ENCODE assay signal across 23 mouse cellular contexts in the genomic region with DNA sequence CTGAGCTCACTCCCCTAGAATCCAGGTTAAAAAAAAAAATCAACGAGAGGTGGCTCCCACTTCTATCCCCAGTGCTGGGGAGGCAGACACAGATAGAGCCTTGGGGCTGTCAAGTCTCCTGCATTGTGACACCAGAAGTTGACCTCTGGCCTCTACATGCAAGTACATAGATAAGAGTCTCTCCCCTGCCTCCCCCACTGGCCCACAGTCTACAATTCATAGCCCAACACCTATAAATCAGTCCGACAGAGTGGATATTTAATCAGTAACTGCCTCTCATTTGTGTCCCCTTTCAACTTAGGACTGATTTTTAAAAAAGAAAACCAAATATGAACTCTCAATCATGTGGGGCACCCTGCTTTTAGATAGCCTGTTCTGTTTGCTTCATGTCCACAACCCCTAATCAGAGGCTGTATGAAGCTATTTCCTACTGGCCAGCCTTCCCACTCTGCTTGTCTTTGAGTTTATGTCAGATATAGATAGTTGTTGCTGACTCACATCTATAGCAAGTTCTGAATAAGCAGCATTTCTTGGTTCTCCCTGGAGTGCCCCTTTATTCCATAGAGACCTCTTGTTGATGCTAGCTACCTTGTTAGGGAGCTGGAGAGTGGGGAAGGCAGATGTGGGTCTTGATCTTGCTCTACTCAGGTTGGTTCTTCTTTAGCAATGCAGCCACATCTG. TPM values are rescaled to one million over a fixed set of nuclear protein-coding genes. Genes with fewer than 3 reads are reported as not detected.
A peak's percentile ranks its signal among the peaks of the same experiment; 100 is the strongest.
DNase-seq lines count a peak whose midpoint lies in the region; ATAC-seq lines count a peak whose summit lies in the region.
"Had no signal": no experiment of that assay in that cellular context is flagged by ENCODE, and none has a peak within 500 bp of the region (broad histone marks: within the 10 kb centered on the region; RNA-seq: fewer than 3 reads in every experiment).

No protein-coding gene starts in this region.

- H3K27ac ChIP-seq in stomach, embryonic 15.5 days = no peak overlapping the region
- H3K27ac ChIP-seq: forebrain, embryonic 10.5 days; forebrain, embryonic 13.5 days; heart, embryonic 10.5 days; heart, embryonic 13.5 days; hindbrain, embryonic 14.5 days; hindbrain, postnatal 0 days had no signal

- no peak overlapping the region for H3K4me3 ChIP-seq in stomach, embryonic 15.5 days (replicated peaks)
- H3K4me3 ChIP-seq: forebrain, embryonic 10.5 days; forebrain, embryonic 13.5 days; heart, embryonic 10.5 days; heart, embryonic 13.5 days had no signal

- WGBS in stomach, embryonic 15.5 days = 39% methylated on average over 2 of the region's 2 CpGs

- DNase-seq in 3T3-L1 (ENCODE audit: low read depth, low spot score) = peak; percentile 14
- DNase-seq in NIH3T3 (ENCODE audit: low read depth) = peak; percentile 38
- DNase-seq in yolk sac, embryonic 10.5 days (ENCODE audit: low spot score) = peak; percentile 26
- no peak for DNase-seq in adrenal gland, postnatal 4 days (ENCODE audit: low spot score in 2 of 2)
- no peak for DNase-seq in liver
- no peak for DNase-seq in gastrocnemius, adult 8-10 months (ENCODE audit: low spot score in 2 of 2)
- DNase-seq: cerebellum, adult 11-12 months; cerebellum, adult 8-10 months; cerebellum, postnatal 10 days; gastrocnemius, postnatal 14 days; heart, adult 18-20 months; heart, postnatal 14 days; heart, postnatal 4 days had no signal

- peaks cover 5% of the 10 kb centered on the region; the same call in 1 of the 2 replicates for H3K4me1 ChIP-seq in stomach, embryonic 15.5 days
- H3K4me1 ChIP-seq: forebrain, embryonic 10.5 days; forebrain, embryonic 13.5 days had no signal

- no peaks in the 10 kb centered on the region for H3K36me3 ChIP-seq in stomach, embryonic 15.5 days
- H3K36me3 ChIP-seq: forebrain, embryonic 10.5 days; heart, embryonic 10.5 days; heart, embryonic 13.5 days had no signal

- H3K4me2 ChIP-seq in stomach, embryonic 15.5 days = no peak overlapping the region
- H3K4me2 ChIP-seq: forebrain, embryonic 13.5 days; heart, embryonic 13.5 days; hindbrain, embryonic 14.5 days had no signal

- no peak overlapping the region for H3K9ac ChIP-seq in stomach, embryonic 15.5 days
- H3K9ac ChIP-seq: forebrain, embryonic 13.5 days; heart, embryonic 13.5 days; hindbrain, embryonic 14.5 days had no signal

- peak; percentile 77 for ATAC-seq in stomach, embryonic 15.5 days (ENCODE audit: insufficient read depth, low FRiP score, low read depth)
- ATAC-seq: CD4-positive, CD25-positive, alpha-beta regulatory T cell, adult 4 months; forebrain, embryonic 13.5 days; forebrain, embryonic 16.5 days; hindbrain, postnatal 0 days; inflammation-experienced regulatory T-cells, adult 6 months had no signal

- H3K9me3 ChIP-seq in stomach, embryonic 15.5 days = no peaks in the 10 kb centered on the region
- H3K9me3 ChIP-seq: forebrain, embryonic 10.5 days; forebrain, embryonic 13.5 days; heart, embryonic 10.5 days; heart, embryonic 13.5 days had no signal

- H3K27me3 ChIP-seq in stomach, embryonic 15.5 days (replicated peaks) = no peaks in the 10 kb centered on the region
- H3K27me3 ChIP-seq: forebrain, embryonic 13.5 days; heart, embryonic 13.5 days had no signal

RNA-seq across cellular contexts. Expression of a gene that starts 49.3 kb away (rescaled TPM):
- 14.9 and 17.1 TPM in 2 replicates for polyA plus RNA-seq in stomach, embryonic 15.5 days (2015; fragmentation: Nextera tagmentation; extraction: Ambion mirVana)
- total RNA-seq in adrenal gland, postnatal 4 days (2021) = 10 to 100 TPM; 25.0 to 25.7 TPM
- 1 to 10 TPM in 2 of 4 experiments, under 1 TPM in 2; 0.60 to 1.5 (median 1.0) TPM for total RNA-seq in gastrocnemius, adult 8-10 months (2022)

RNA-seq across cellular contexts. Expression of a gene that starts 56.9 kb away (rescaled TPM):
- polyA plus RNA-seq in stomach, embryonic 15.5 days (2015; fragmentation: Nextera tagmentation; extraction: Ambion mirVana) = 908 and 1,059 TPM in 2 replicates
- 10 to 100 TPM; 74.0 to 84.9 TPM for total RNA-seq in adrenal gland, postnatal 4 days (2021)
- total RNA-seq in gastrocnemius, adult 8-10 months (2022) = 1,000 to 10,000 TPM in 1 of 4 experiments, 10 to 100 TPM in 3; 45.5 to 5,411 (median 74.9) TPM

Comparison
In these comparisons a context has a peak if more than half of its experiments do, and no peak if none do; other contexts are left out.
1. DNase-seq: peak in 3T3-L1 (single experiment), NIH3T3 (single experiment) and yolk sac, embryonic 10.5 days (single experiment); none in adrenal gland, postnatal 4 days (0 of 2), liver (single experiment) and gastrocnemius, adult 8-10 months (0 of 2).
2. RNA of a gene that starts 49.3 kb away (total RNA-seq): 25.0 to 25.7 TPM in adrenal gland, postnatal 4 days; 0.60 to 1.5 TPM in gastrocnemius, adult 8-10 months; every median in the first group is over 10 times any median in the second.